Mouse (Mus musculus): ENCODE results near the gene Myl6b. TPM values are rescaled to one million over a fixed set of nuclear protein-coding genes. Genes with fewer than 3 reads are reported as not detected.

Myl6b gene
- polyA plus RNA-seq (2015; fragmentation: Nextera tagmentation; extraction: Ambion mirVana): 5.5 and 5.9 TPM in 2 replicates

DNA sequence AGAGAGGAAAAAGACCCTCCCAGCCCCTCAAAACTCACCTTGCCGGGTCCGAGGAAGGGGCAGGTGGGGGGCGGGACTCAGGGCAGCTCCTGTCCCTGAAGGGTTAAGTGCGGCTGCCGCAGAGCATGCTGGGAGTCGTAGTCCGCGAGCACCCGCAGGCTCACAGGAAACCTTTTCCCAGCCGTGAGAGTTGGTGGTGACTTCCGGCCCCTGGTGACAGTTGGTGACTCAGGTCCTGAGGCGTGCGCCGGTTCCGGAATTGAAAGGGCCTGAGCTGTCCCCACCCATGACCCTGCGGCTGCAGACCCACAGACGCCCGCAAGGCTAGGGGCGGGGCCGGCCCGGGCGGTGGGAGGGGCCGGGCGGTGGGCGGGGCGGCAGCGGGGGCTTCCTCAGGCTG lies at the start of gene Myl6b:
Gene Myl6b (minus strand): TSS at position 96 of the 400 bp plus-strand sequence.
- Histone ChIP-seq H3K36me3 (ENCODE audit: insufficient read depth, low read length) (no peaks in the 10 kb centered on the region), H3K4me1 (ENCODE audit: insufficient read depth, low read depth, low read length) (peaks cover 5% of the 10 kb centered on the region; the same call in 1 of the 2 replicates), H3K9ac (replicated peaks; ENCODE audit: low read depth) (peak within 1 kb of the TSS; percentile 9), H3K4me3 (ENCODE audit: low read depth, low read length) (peak within 1 kb of the TSS; percentile 48), H3K9me3 (ENCODE audit: low read length) (no peaks in the 10 kb centered on the region), H3K27ac (ENCODE audit: low read length) (peak within 1 kb of the TSS; percentile 90), H3K4me2 (replicated peaks; ENCODE audit: low read depth, low read length) (peak within 1 kb of the TSS; percentile 60), H3K27me3 (replicated peaks; ENCODE audit: insufficient read depth, low read length) (no peaks in the 10 kb centered on the region)
- no peak for TF ChIP-seq CTCF (IDR thresholded peaks at IDR 0.05)
- TF ChIP-seq EP300 (IDR thresholded peaks at IDR 0.05): 0 out of 2 replicates have a peak, but pooled peaks have one; percentile 59
- ATAC-seq: peak; percentile 93
- WGBS: under 1% methylated on average over 27 of the region's 27 CpGs
- peak; percentile 99 for DNase-seq (ENCODE audit: low spot score)

DNA sequence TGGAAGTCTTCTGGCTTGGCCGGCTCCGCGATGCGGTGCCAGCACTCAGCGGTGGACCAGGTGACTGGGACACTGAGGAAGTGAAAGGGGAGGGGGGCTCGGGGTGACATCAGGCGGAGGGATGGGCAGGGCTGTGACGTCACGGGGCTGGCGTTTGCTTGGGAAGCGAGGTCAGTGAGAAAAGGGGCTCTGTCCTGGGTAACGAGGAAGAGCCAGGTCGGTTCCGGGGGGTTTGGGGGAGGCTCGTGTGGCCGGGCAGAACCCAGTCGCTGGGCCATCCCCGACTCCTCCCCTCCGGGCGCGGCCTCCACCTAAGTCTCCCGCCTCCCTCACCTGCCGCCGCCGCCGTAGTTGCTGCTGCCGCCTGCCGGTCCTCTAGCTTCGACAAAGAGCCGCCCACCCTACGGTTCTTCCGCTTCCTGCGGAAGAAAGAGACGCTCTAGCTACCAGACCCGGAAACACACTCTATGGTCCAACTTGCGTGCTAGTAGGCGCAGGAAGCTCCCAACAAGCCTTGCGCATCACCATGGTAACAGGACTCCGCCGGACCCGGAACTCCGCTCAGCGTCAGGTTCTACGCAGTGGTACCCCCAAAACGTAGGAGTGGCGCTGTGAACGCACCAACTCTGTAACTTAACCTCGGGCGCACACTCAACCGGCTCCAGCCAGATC lies 49.0 kb upstream of the Myl6b start, which contains the start of gene Zc3h10:
Gene Zc3h10 (minus strand): TSS at position 414 of the 672 bp plus-strand sequence.
- Histone ChIP-seq H3K9me3 (ENCODE audit: low read length) (no peaks in the 10 kb centered on the region), H3K4me1 (ENCODE audit: insufficient read depth, low read depth, low read length) (no peaks in the 10 kb centered on the region; the same call in 1 of the 2 replicates), H3K4me3 (ENCODE audit: low read depth, low read length) (peak within 1 kb of the TSS; percentile 66), H3K27me3 (replicated peaks; ENCODE audit: insufficient read depth, low read length) (no peaks in the 10 kb centered on the region), H3K36me3 (ENCODE audit: insufficient read depth, low read length) (peaks cover 23% of the 10 kb centered on the region; the same call in 1 of the 2 replicates), H3K27ac (ENCODE audit: low read length) (peak within 1 kb of the TSS; percentile 96), H3K4me2 (replicated peaks; ENCODE audit: low read depth, low read length) (peak within 1 kb of the TSS; percentile 60), H3K9ac (replicated peaks; ENCODE audit: low read depth) (peak within 1 kb of the TSS; percentile 87)
- ATAC-seq (peak; percentile 87), DNase-seq (ENCODE audit: low spot score) (peak; percentile 100)
- TF ChIP-seq EP300 (IDR thresholded peaks at IDR 0.05): peak; percentile 67; the same call in 1 of the 2 replicates
- TF ChIP-seq CTCF (IDR thresholded peaks at IDR 0.05): peak; percentile 71
- WGBS: under 1% methylated on average over 44 of the region's 50 CpGs

DNA sequence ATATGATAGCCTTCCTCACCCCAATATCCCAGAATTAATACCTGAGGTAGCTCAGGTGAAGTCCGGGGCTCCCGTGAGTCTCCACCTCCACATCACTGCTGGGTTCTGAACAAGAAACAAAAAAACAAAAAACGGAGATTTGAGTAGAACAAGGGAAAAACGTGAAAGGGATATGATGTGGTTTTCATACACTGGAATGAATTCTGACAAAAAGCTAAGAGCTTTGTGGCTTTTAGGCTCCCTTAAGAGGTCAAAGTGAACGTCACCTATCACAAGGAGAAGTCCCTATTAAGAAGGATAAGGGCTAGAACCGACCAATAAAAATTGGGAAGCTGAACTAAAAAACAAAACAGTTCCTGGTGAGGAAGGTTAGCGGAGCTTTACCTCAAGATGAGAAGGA lies 48.3 kb upstream of the Myl6b start:
- peak overlapping the region; percentile 27 for H3K9ac ChIP-seq (replicated peaks; ENCODE audit: low read depth)
- peaks cover 23% of the 10 kb centered on the region; the same call in 1 of the 2 replicates for H3K36me3 ChIP-seq (ENCODE audit: insufficient read depth, low read length)
- H3K27me3 ChIP-seq (replicated peaks; ENCODE audit: insufficient read depth, low read length): no peaks in the 10 kb centered on the region
- peak overlapping the region; percentile 88 for H3K27ac ChIP-seq (ENCODE audit: low read length)
- peak overlapping the region; percentile 60 for H3K4me2 ChIP-seq (replicated peaks; ENCODE audit: low read depth, low read length)
- 15% methylated on average over 7 of the region's 7 CpGs for WGBS
- H3K9me3 ChIP-seq (ENCODE audit: low read length): no peaks in the 10 kb centered on the region
- TF ChIP-seq EP300 (IDR thresholded peaks at IDR 0.05): no peak
- H3K4me1 ChIP-seq (ENCODE audit: insufficient read depth, low read depth, low read length): no peaks in the 10 kb centered on the region; the same call in 1 of the 2 replicates
- DNase-seq (ENCODE audit: low spot score): peak; percentile 39
- H3K4me3 ChIP-seq (ENCODE audit: low read depth, low read length): peak overlapping the region; percentile 66
- ATAC-seq: no peak

DNA sequence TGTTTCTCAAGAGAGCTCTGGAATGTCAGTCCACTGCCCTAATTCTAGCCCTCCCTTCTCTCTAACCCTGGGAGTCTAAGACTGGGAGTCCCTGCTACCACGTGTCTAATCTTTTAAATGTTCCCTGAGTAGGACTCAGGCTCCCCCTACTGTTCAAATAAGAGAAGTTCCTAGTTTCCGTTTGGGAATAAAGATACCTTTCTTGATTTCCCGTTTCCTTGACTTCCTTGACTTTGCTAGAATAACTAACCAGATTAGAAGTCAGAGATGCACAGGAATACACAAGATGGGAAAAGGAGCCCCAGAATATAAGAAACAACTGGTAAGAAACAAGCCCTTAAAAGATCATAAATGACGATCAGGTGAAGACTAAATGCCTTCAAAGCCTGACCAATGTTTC lies 47.9 kb upstream of the Myl6b start:
- TF ChIP-seq CTCF (IDR thresholded peaks at IDR 0.05) (peak; percentile 84), EP300 (IDR thresholded peaks at IDR 0.05) (no peak)
- WGBS: 6% methylated on average over 4 of the region's 4 CpGs
- no peak overlapping the region for H3K9ac ChIP-seq (replicated peaks; ENCODE audit: low read depth)
- peak overlapping the region; percentile 88; the same call in 1 of the 2 replicates for H3K27ac ChIP-seq (ENCODE audit: low read length)
- H3K27me3 ChIP-seq (replicated peaks; ENCODE audit: insufficient read depth, low read length): no peaks in the 10 kb centered on the region
- H3K9me3 ChIP-seq (ENCODE audit: low read length): no peaks in the 10 kb centered on the region
- peak overlapping the region; percentile 60 for H3K4me2 ChIP-seq (replicated peaks; ENCODE audit: low read depth, low read length)
- peak overlapping the region; percentile 66 for H3K4me3 ChIP-seq (ENCODE audit: low read depth, low read length)
- ATAC-seq (no peak; the same call in 1 of the 2 replicates), DNase-seq (ENCODE audit: low spot score) (peak; percentile 96)
- H3K4me1 ChIP-seq (ENCODE audit: insufficient read depth, low read depth, low read length): no peaks in the 10 kb centered on the region; the same call in 1 of the 2 replicates
- peaks cover 23% of the 10 kb centered on the region; the same call in 1 of the 2 replicates for H3K36me3 ChIP-seq (ENCODE audit: insufficient read depth, low read length)

DNA sequence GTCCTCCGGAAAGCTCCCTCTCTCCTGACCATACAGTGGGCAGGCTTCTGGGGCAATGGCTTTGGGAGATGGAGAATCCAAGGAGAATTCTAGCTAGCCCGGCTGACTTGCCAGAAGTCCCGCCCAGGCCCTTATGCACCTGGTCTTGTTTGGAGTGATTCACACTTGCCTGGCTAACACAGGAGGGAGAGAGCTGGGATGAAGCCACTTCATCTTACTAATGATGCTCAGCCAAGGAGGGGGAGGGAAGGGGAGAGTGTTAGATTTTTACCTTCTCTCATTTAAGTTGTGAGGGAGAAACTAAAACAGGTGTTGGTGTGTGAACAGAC lies 47.0 kb upstream of the Myl6b start:
- no peak overlapping the region for H3K27ac ChIP-seq (ENCODE audit: low read length)
- no peak for ATAC-seq
- H3K9ac ChIP-seq (replicated peaks; ENCODE audit: low read depth): no peak overlapping the region
- no peaks in the 10 kb centered on the region; the same call in 1 of the 2 replicates for H3K4me1 ChIP-seq (ENCODE audit: insufficient read depth, low read depth, low read length)
- H3K27me3 ChIP-seq (replicated peaks; ENCODE audit: insufficient read depth, low read length): no peaks in the 10 kb centered on the region
- H3K9me3 ChIP-seq (ENCODE audit: low read length): no peaks in the 10 kb centered on the region
- WGBS: 84% methylated on average over 3 of the region's 3 CpGs
- H3K4me2 ChIP-seq (replicated peaks; ENCODE audit: low read depth, low read length): no peak overlapping the region
- H3K4me3 ChIP-seq (ENCODE audit: low read depth, low read length): no peak overlapping the region
- DNase-seq (ENCODE audit: low spot score): no peak
- H3K36me3 ChIP-seq (ENCODE audit: insufficient read depth, low read length): peaks cover 23% of the 10 kb centered on the region; the same call in 1 of the 2 replicates
- TF ChIP-seq CTCF (IDR thresholded peaks at IDR 0.05) (no peak), EP300 (IDR thresholded peaks at IDR 0.05) (no peak)

DNA sequence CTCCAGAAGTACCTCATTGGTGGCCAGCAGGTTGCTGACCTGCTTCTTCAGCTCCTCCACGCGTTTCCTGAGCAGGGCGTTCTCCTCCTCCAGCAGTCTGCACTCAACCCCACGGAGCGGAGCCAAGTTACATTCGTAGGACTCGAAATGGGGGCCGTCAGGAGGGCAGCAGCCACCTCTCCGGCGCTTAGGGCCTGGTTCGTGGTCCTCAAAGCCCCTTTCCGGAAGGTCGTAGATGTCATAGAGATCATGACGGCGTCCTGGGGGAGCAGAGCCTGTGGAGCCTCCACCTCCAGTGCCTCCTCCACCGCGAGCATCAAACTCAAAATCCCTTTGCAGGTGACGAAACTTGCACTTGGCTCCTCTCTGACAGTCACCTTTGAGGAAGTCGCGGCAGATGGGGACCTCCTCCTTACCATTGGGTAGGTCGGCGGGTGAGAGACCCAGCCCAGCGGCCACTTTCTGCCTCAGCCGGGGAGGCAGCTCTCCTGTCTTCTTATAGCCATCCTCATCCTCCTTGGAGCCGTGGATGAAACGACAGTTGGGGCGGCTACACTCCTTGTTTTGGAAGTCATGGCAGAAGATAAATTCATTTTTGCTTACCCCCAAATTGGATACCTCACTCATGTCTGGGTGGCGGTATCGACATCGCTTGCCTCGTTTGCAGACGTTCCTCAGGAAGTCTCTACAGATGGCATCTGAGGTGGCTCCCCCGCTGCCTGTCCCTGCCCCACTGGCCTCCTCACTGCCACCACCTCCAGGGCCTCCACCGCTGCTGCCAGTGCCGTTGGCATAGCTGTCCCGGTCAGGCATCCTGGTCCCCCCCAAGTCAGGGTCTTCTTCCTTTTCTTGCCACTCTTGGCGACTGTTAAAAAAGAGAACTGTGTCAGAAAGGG lies 46.4 kb upstream of the Myl6b start:
- TF ChIP-seq CTCF (IDR thresholded peaks at IDR 0.05) (no peak), EP300 (IDR thresholded peaks at IDR 0.05) (no peak)
- WGBS: 89% methylated on average over 37 of the region's 37 CpGs
- DNase-seq (ENCODE audit: low spot score) (no peak), ATAC-seq (no peak)
- Histone ChIP-seq H3K4me3 (ENCODE audit: low read depth, low read length) (no peak overlapping the region), H3K36me3 (ENCODE audit: insufficient read depth, low read length) (peaks cover 23% of the 10 kb centered on the region; the same call in 1 of the 2 replicates), H3K4me1 (ENCODE audit: insufficient read depth, low read depth, low read length) (no peaks in the 10 kb centered on the region; the same call in 1 of the 2 replicates), H3K4me2 (replicated peaks; ENCODE audit: low read depth, low read length) (no peak overlapping the region), H3K27me3 (replicated peaks; ENCODE audit: insufficient read depth, low read length) (no peaks in the 10 kb centered on the region), H3K27ac (ENCODE audit: low read length) (no peak overlapping the region), H3K9me3 (ENCODE audit: low read length) (no peaks in the 10 kb centered on the region), H3K9ac (replicated peaks; ENCODE audit: low read depth) (no peak overlapping the region)
